Mouse (Mus musculus) kidney, adult 2 months (tissue): ENCODE data around the gene Ctr9.

Source experiments
- CTCF ChIP-seq: fragments of 200-500 bp; conservative IDR thresholded peaks from 2 replicates; pipeline ENCODE4 v1.5.1; 2011; ENCODE audit warnings: low read depth, mild to moderate bottlenecking, control low read depth, low read length, moderate library complexity, mixed read lengths; ENCODE audit not compliant: insufficient read depth, insufficient read length
- POLR2A ChIP-seq: fragments of 200-500 bp; IDR thresholded peaks from one replicate; pipeline ENCODE4 v1.6.1; 2011; ENCODE audit warnings: low read depth, low read length, control low read depth

GRCm38 (mm10) chr7:111029046-111029553 is 349 bp downstream of the Ctr9 start:
- TF ChIP-seq CTCF = no peak
- TF ChIP-seq POLR2A = no peak
